Mouse (Mus musculus) erythroblast, embryonic 14.5 days (primary cell): ENCODE data around the gene Pax5. TPM values are rescaled to one million over a fixed set of nuclear protein-coding genes. Genes with fewer than 3 reads are reported as not detected.

Experiments used
- H3K27me3 ChIP-seq: 2 replicates; pipeline ENCODE4 v1.6.1; 2012; ENCODE audit warnings: inconsistent platforms; ENCODE audit not compliant: control insufficient read depth
- H3K36me3 ChIP-seq: 2 replicates; pipeline ENCODE4 v1.6.1; 2012; ENCODE audit warnings: mild to moderate bottlenecking, inconsistent platforms; ENCODE audit not compliant: control insufficient read depth
- H3K4me1 ChIP-seq: 2 replicates; pipeline ENCODE4 v1.6.1; 2012; ENCODE audit warnings: inconsistent platforms; ENCODE audit not compliant: control insufficient read depth
- H3K4me3 ChIP-seq: replicated peaks from 2 replicates; pipeline ENCODE3; 2012; ENCODE audit warnings: moderate library complexity, mild to moderate bottlenecking, inconsistent platforms
- H3K9me3 ChIP-seq: 2 replicates; pipeline ENCODE4 v1.6.1; 2012; ENCODE audit warnings: low read length, inconsistent platforms, mixed read lengths; ENCODE audit not compliant: control insufficient read depth
- GATA1 ChIP-seq: IDR thresholded peaks from 2 replicates; pipeline ENCODE4 v1.6.1; 2012; ENCODE audit warnings: low read length, inconsistent platforms, mixed read lengths
- TAL1 ChIP-seq: IDR thresholded peaks from 3 replicates; pipeline ENCODE4 v1.6.1; 2012; ENCODE audit warnings: low read length, inconsistent platforms, mixed read lengths
- polyA plus RNA-seq: library from polyadenylated mRNA; stranded (reverse); fragments of >175 nt; gene quantifications from 2 replicates; pipeline ENCODE4 v1.2.3, GENCODE M21; 2012

Gene Pax5
- polyA plus RNA-seq, 1 experiment, result 0.12 TPM

DNA sequence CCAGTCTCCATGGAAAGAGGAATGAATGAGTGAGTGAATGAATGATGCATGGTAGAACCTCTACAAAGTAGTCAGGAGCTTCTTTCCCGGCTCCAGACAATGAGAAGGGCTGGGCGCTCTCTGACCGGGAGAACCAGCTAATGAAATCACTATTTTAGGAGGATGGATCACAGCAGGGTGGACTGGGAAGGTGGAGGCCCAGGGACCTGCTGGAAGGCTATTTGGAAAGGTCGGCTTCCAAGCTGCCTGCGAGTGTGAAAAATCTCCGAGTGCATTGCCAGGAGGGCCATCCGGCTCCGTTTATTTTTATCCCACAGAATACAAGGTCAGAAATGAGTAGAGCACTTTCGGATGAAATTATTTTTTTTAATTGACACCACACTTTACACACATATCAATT, 112.3 kb downstream of the Pax5 start:
- Histone ChIP-seq H3K4me3 (no peak overlapping the region), H3K27me3 (no peaks in the 10 kb centered on the region), H3K4me1 (no peaks in the 10 kb centered on the region), H3K9me3 (no peaks in the 10 kb centered on the region), H3K36me3 (no peaks in the 10 kb centered on the region)
- no peak for TF ChIP-seq GATA1

DNA sequence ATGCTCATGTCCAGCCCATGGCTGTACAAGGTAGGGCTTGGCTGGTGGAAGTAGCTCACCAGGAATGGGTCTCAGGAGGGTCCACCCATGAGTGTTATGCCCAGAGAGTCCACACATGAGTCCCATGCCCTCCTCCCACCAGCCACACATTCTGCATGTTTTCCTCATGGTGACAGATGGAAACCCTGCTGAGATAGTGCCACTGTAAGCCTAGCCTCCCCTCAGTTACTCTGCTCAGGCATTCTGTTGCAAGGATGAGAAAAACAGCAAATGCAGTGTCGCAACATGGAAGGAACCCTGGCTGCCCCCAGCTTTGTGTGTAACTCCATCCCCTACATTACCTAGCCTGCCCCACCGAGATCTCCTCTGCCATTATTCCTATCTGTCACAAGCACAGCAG, 117.2 kb downstream of the Pax5 start:
- H3K27me3 ChIP-seq, result no peaks in the 10 kb centered on the region
- H3K4me3 ChIP-seq, result no peak overlapping the region
- no peaks in the 10 kb centered on the region for H3K4me1 ChIP-seq
- H3K9me3 ChIP-seq, result no peaks in the 10 kb centered on the region
- no peaks in the 10 kb centered on the region for H3K36me3 ChIP-seq
- TF ChIP-seq TAL1 (no peak), GATA1 (no peak)

DNA sequence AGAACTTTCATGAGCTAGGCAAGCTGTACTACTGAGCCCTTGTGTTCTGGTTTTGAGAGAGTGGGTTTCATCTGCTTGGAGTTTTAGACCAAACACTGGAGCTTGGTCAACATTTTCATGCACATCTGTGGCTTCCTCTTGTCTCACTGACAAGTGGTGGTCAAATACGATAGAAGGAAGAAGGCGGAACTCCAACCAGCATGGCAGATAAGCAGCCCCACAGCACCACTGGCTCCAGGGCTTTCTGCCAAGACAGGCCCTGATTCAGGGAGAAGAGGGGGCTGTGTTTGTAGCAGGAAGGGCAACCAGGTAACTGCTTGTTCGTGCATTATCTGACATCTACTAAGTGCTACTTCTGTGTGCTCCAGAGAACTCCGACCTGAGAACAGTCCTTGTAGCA, 127.6 kb downstream of the Pax5 start:
- H3K4me3 ChIP-seq, result no peak overlapping the region
- no peaks in the 10 kb centered on the region for H3K36me3 ChIP-seq
- H3K27me3 ChIP-seq, result no peaks in the 10 kb centered on the region
- H3K9me3 ChIP-seq, result no peaks in the 10 kb centered on the region
- H3K4me1 ChIP-seq, result no peaks in the 10 kb centered on the region
- TF ChIP-seq GATA1 (no peak), TAL1 (no peak)

DNA sequence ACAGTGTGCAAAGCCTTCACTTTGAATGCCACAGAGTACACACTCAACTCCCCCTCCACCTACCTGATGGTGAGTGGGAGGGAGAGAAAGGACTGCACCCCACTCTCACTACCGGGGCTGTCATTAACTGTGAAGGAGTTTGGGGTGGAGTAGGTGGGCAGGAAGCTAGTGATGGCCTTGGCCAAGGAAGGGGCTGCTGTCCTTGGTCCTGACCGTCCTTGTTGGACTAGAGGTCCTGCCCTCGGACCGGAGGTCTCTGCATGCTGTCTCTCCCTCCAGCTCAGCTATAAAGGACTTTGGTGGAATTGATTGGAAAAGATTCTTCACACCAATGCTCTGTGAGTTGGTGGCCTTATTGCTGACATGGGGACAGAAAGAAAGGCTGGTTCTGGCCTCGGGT, 131.7 kb downstream of the Pax5 start:
- Histone ChIP-seq H3K36me3 (no peaks in the 10 kb centered on the region), H3K27me3 (no peaks in the 10 kb centered on the region), H3K4me1 (no peaks in the 10 kb centered on the region), H3K9me3 (no peaks in the 10 kb centered on the region), H3K4me3 (no peak overlapping the region)
- no peak for TF ChIP-seq GATA1
- no peak for TF ChIP-seq TAL1

DNA sequence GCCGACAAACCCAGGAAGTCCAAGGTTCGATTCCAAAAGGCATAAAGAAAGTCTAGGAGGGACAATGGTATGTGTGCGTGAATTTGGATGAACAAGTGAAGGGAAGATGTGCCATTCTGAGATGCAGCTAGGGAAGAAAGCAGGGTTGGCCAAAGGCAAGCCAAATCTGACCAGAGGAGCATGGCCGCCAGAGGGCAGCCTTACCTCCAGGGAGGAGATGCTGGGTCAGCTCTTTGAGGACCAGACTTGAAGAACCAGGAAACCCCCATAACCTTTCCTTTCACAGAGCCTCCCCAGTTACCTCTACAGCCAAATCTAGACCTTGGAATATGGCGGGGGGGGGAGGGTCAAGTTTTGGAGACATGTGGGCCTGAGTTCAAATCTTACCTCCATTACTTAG, 133.0 kb downstream of the Pax5 start:
- Histone ChIP-seq H3K4me1 (no peaks in the 10 kb centered on the region), H3K9me3 (no peaks in the 10 kb centered on the region), H3K36me3 (no peaks in the 10 kb centered on the region), H3K27me3 (no peaks in the 10 kb centered on the region), H3K4me3 (no peak overlapping the region)
- TF ChIP-seq GATA1, result no peak
- TF ChIP-seq TAL1, result no peak

DNA sequence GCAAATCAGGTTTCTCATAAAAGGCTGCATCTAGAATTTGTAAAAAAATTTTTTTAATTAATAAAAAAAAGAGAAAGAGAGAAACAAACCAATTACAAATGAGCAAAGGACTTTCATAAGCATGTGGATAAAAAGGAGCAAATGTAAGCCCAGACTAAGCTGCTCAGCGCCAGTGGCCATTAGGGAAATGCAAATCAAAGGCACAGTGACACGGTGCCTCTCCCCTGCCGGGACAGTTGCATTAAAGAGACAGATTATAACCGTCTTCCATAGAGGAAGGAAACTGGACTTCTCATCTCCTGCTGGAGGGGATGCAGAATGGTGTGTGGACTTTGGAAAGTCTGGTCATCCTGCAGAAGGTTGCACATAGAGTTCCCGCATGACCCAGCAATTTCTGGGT, 133.5 kb downstream of the Pax5 start:
- H3K9me3 ChIP-seq, result no peaks in the 10 kb centered on the region
- no peak overlapping the region for H3K4me3 ChIP-seq
- H3K36me3 ChIP-seq, result no peaks in the 10 kb centered on the region
- TF ChIP-seq GATA1 (no peak), TAL1 (no peak)
- no peaks in the 10 kb centered on the region for H3K27me3 ChIP-seq
- H3K4me1 ChIP-seq, result no peaks in the 10 kb centered on the region

DNA sequence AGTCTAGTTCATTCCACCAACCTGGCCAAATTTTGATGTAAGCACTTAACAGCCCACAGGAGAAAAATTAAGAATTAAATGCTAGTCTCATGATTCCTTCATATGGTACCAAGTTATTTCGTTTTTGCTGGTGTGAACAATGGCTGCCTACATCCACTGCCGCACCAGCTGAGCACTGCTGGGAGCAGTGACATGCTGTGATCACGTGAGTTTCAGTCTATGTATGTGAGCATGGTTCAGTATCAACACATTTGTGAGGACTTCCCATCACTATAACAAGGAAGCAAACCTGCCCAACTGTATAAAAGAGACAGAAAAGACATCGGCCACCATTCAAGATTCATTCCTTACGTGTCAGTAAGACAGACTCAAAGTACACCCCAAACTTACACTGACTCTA, 137.3 kb downstream of the Pax5 start:
- Histone ChIP-seq H3K4me3 (no peak overlapping the region), H3K36me3 (no peaks in the 10 kb centered on the region), H3K27me3 (no peaks in the 10 kb centered on the region), H3K9me3 (no peaks in the 10 kb centered on the region), H3K4me1 (no peaks in the 10 kb centered on the region)
- TF ChIP-seq TAL1, result no peak
- no peak for TF ChIP-seq GATA1

DNA sequence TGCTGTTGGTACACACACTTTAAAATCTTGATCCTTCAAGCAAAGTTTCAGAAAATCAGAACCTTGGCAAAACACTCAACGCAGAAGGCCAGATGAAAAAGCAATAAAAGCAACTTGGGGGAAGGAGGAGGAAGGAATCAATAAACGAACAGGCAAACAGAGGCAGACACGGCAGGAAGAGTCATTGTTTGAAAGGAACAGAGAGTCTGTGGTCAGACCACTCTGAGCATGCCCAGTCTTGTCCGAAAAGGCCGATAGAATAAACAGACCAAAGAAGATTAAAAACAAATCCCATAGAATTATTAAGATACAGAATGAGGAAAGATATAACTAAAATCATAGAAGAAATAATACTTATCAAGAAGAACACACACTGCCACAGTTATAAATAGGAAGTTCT, 137.9 kb downstream of the Pax5 start:
- TF ChIP-seq GATA1, result no peak
- TF ChIP-seq TAL1, result no peak
- Histone ChIP-seq H3K27me3 (no peaks in the 10 kb centered on the region), H3K9me3 (no peaks in the 10 kb centered on the region), H3K4me3 (no peak overlapping the region), H3K4me1 (no peaks in the 10 kb centered on the region), H3K36me3 (no peaks in the 10 kb centered on the region)

DNA sequence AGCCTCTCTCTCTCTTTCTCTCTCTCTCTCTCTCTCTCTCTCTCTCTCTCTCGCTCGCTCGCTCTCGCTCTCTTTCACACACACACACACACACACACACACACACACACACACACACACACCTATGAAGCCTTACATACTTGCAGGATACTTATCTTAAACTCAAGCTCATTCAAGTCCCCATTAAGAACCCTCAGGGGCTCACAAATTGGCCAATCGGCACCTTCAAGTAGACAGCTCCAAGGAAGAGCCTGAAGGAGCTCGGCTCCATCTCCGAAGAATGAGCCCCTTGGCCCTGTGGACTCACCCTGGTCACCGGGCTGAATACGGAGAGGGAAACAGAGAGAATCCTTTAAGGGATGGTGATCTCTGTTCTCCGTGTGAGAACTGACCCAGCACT, 141.1 kb downstream of the Pax5 start:
- no peak overlapping the region for H3K4me3 ChIP-seq
- TF ChIP-seq TAL1 (no peak), GATA1 (no peak)
- H3K4me1 ChIP-seq, result peaks cover 2% of the 10 kb centered on the region; the same call in 1 of the 2 replicates
- no peaks in the 10 kb centered on the region for H3K36me3 ChIP-seq
- no peaks in the 10 kb centered on the region for H3K9me3 ChIP-seq
- no peaks in the 10 kb centered on the region for H3K27me3 ChIP-seq

DNA sequence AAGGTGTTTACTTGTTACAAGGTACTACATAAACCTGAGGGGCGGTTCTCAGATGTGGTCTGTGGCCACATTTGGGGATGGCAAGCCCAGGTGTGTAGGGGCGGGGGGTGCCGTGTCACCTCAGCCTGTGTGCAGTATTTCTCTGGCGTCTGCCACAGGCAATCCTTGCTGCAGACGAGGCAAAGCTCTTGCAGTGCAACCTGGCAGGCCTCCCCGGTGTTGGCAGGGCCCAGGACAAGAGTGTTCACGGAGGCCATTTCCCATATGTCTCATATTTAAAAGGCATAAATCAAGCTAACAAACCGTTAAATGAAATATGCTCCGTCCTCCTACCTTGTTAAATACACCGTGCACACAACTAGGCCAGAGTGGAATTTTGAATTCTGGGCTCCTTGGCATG, 141.6 kb downstream of the Pax5 start:
- Histone ChIP-seq H3K9me3 (no peaks in the 10 kb centered on the region), H3K36me3 (no peaks in the 10 kb centered on the region), H3K27me3 (no peaks in the 10 kb centered on the region), H3K4me3 (no peak overlapping the region), H3K4me1 (peaks cover 2% of the 10 kb centered on the region; the same call in 1 of the 2 replicates)
- no peak for TF ChIP-seq GATA1
- TF ChIP-seq TAL1, result no peak
